Mouse (Mus musculus) liver, embryonic 14.5 days (tissue): ENCODE data around the gene Csdc2. TPM values are rescaled to one million over a fixed set of nuclear protein-coding genes. Genes with fewer than 3 reads are reported as not detected.

Source experiments
- ATAC-seq: fragments of 200-750 bp; cut with Nextera tagmentation; 2 replicates; pipeline ENCODE4 v1.8.0; 2017; ENCODE audit warnings: moderate number of reproducible peaks, mild to moderate bottlenecking, moderate library complexity; ENCODE audit not compliant: insufficient read depth
- DNase-seq, 3 experiments: peaks; one replicate each; pipeline ENCODE4 v3.0.0-alpha.2; 2012 to 2013; ENCODE audit warnings: low read depth in 3 of 3, low spot score in 3 of 3
- H3K27ac ChIP-seq: fragments of 300-500 bp; sonication (generic); 2 replicates; pipeline ENCODE4 v1.5.1; 2014; ENCODE audit warnings: moderate library complexity, mild to moderate bottlenecking, control low read depth, inconsistent platforms
- H3K27me3 ChIP-seq: fragments of 300-500 bp; sonication (generic); 2 replicates; pipeline ENCODE4 v1.6.1; 2014; ENCODE audit warnings: mild to moderate bottlenecking, low read length, moderate library complexity; ENCODE audit not compliant: control insufficient read depth, insufficient read depth
- H3K36me3 ChIP-seq: fragments of 300-500 bp; sonication (generic); replicated peaks from 2 replicates; pipeline ENCODE4 v1.6.1; 2014; ENCODE audit warnings: low read depth; ENCODE audit not compliant: control insufficient read depth, insufficient read depth
- H3K4me1 ChIP-seq, 2 experiments: fragments of 200-500 bp in 1 of 2; fragments of 300-500 bp in 1 of 2; sonication (generic) in 1 of 2; replicated peaks; 2 replicates each; pipeline ENCODE4 v1.6.1; 2012 to 2014; ENCODE audit warnings: antibody characterized with exemption in 1 of 2, inconsistent platforms in 1 of 2, low read length in 1 of 2; ENCODE audit not compliant: control insufficient read depth in 2 of 2, insufficient read depth in 2 of 2
- H3K4me2 ChIP-seq: fragments of 300-500 bp; sonication (generic); 2 replicates; pipeline ENCODE4 v1.6.1; 2014; ENCODE audit warnings: low read depth, mild to moderate bottlenecking, control low read depth, moderate library complexity
- H3K4me3 ChIP-seq, 2 experiments: fragments of 200-500 bp in 1 of 2; fragments of 300-500 bp in 1 of 2; sonication (generic) in 1 of 2; 2 replicates each; pipeline ENCODE4 v1.5.1; 2012 to 2014; ENCODE audit warnings: low read depth in 2 of 2, low read length in 2 of 2, mild to moderate bottlenecking in 2 of 2, control low read depth in 1 of 2, inconsistent platforms in 1 of 2, moderate library complexity in 1 of 2; ENCODE audit not compliant: insufficient read depth in 1 of 2
- H3K9ac ChIP-seq: fragments of 300-500 bp; sonication (generic); replicated peaks from 2 replicates; pipeline ENCODE4 v1.6.1; 2014; ENCODE audit warnings: mild to moderate bottlenecking, control low read depth, moderate library complexity
- H3K9me3 ChIP-seq: fragments of 300-500 bp; sonication (generic); 2 replicates; pipeline ENCODE4 v1.6.1; 2016; ENCODE audit warnings: low read length, mixed read lengths; ENCODE audit not compliant: control insufficient read depth
- CTCF ChIP-seq: IDR thresholded peaks from 2 replicates; pipeline ENCODE4 v1.5.1; 2016; ENCODE audit warnings: antibody characterized with exemption, low read depth, control low read depth
- EP300 ChIP-seq: IDR thresholded peaks from 2 replicates; pipeline ENCODE4 v1.6.1; 2016; ENCODE audit warnings: antibody characterized with exemption, low read depth
- WGBS: fragments of 180-500 bp; shearing (Covaris S2); extraction: QIAGEN DNeasy Blood & Tissue Kit; methylation state at CpG from one replicate; pipeline ENCODE4 v1.1.7; 2014; ENCODE audit not compliant: insufficient replicate concordance; 5-methylcytosine and 5-hydroxymethylcytosine counted together
- polyA plus RNA-seq, 2 experiments: library from polyadenylated mRNA; depleted of rRNA in 1 of 2; stranded (reverse) in 1 of 2; unstranded in 1 of 2; fragments of >200 nt; fragmentation: Nextera tagmentation in 1 of 2; extraction: Ambion mirVana in 1 of 2; gene quantifications; 2 replicates each; pipeline versions ENCODE4 v1.2.1 to v1.2.3; 2012 to 2014

Gene Csdc2
- polyA plus RNA-seq, 2 experiments: 0.45 to 0.52 TPM

DNA sequence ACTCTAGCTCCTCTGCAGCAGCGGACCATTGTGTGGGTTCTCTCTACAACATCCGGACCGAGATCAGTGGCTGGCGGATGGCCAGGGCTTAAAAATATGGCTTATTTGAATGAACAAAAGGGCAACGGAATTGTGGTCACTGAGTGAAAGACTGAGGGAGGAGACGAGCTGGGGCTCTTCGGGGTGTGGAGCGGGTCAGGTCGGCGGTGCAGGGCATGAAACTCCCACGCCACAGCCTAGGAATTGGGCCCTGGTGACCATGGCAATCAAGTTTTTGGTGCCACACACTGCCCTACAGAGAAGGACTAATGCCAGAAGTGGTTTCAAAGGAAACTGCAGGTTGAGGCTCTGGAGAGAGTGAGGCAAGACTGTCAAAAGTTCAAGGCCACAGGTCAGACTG, 8.3 kb upstream of the Csdc2 start:
- 49% methylated on average over 11 of the region's 11 CpGs for WGBS
- no peak overlapping the region for H3K9ac ChIP-seq
- TF ChIP-seq EP300 (no peak), CTCF (no peak)
- ATAC-seq (no peak), DNase-seq (no peak)
- peaks cover 2% of the 10 kb centered on the region for H3K36me3 ChIP-seq
- H3K4me1 ChIP-seq: peaks cover 14 to 23% of the 10 kb centered on the region in 2 experiments; a peak in 3 of 4 replicates
- H3K27me3 ChIP-seq: no peaks in the 10 kb centered on the region
- H3K27ac ChIP-seq: no peak overlapping the region; the same call in 1 of the 2 replicates
- H3K9me3 ChIP-seq: no peaks in the 10 kb centered on the region
- H3K4me3 ChIP-seq: no peak overlapping the region
- no peak overlapping the region for H3K4me2 ChIP-seq

- TF ChIP-seq EP300: no peak
- no peak for TF ChIP-seq CTCF
- no peak for DNase-seq
- H3K9me3 ChIP-seq: no peaks in the 10 kb centered on the region
- no peaks in the 10 kb centered on the region for H3K36me3 ChIP-seq
- no peak overlapping the region for H3K9ac ChIP-seq
- no peak overlapping the region for H3K27ac ChIP-seq
- peaks cover 0 to 2% of the 10 kb centered on the region in 2 experiments; a peak in 1 of 4 replicates for H3K4me1 ChIP-seq
- H3K4me3 ChIP-seq: no peak overlapping the region
- 40% methylated on average over 12 of the region's 12 CpGs for WGBS
- no peak overlapping the region for H3K4me2 ChIP-seq
- ATAC-seq: no peak
- peaks cover 19% of the 10 kb centered on the region for H3K27me3 ChIP-seq
Measured at GRCm38 (mm10) chr15:81932951-81933470, 3.5 kb upstream of the Csdc2 start.

DNA sequence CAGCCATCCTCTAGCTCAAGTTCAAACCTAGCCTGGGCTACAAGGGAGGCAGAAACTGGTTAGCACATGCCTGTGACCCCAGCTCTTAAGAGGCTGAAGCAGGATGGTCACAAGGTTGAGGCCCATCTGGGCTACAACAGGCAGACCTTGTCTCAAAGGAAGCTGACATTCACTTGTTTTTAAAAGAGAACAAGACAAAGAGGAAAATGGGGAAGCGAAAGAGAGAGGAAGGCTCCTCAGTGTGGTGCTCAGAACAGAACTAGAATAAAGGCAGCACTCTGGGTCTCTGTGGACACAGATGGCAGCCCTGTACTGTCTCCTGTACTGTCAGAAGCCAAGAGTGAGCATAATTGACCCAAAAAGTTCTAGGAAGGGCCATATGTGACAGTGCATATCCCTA, 2.6 kb upstream of the Csdc2 start:
- WGBS: 62% methylated on average over 1 of the region's 1 CpGs
- no peaks in the 10 kb centered on the region for H3K36me3 ChIP-seq
- H3K27ac ChIP-seq: no peak overlapping the region
- no peak overlapping the region for H3K4me2 ChIP-seq
- H3K9me3 ChIP-seq: no peaks in the 10 kb centered on the region
- H3K4me3 ChIP-seq: no peak overlapping the region
- no peak for TF ChIP-seq CTCF
- TF ChIP-seq EP300: no peak
- peaks cover 0 to 2% of the 10 kb centered on the region in 2 experiments; a peak in 2 of 4 replicates for H3K4me1 ChIP-seq
- peaks cover 20% of the 10 kb centered on the region for H3K27me3 ChIP-seq
- H3K9ac ChIP-seq: no peak overlapping the region
- DNase-seq (no peak), ATAC-seq (no peak)

- no peak overlapping the region for H3K9ac ChIP-seq
- 36% methylated on average over 7 of the region's 7 CpGs for WGBS
- TF ChIP-seq CTCF: no peak
- no peak for TF ChIP-seq EP300
- H3K27me3 ChIP-seq: peaks cover 20% of the 10 kb centered on the region
- H3K4me3 ChIP-seq: no peak overlapping the region
- peaks cover 0 to 11% of the 10 kb centered on the region in 2 experiments; a peak in 3 of 4 replicates for H3K4me1 ChIP-seq
- H3K4me2 ChIP-seq: no peak overlapping the region; the same call in 1 of the 2 replicates
- DNase-seq: no peak
- H3K36me3 ChIP-seq: no peaks in the 10 kb centered on the region
- H3K9me3 ChIP-seq: no peaks in the 10 kb centered on the region
- ATAC-seq: no peak
- H3K27ac ChIP-seq: no peak overlapping the region
Measured at GRCm38 (mm10) chr15:81935869-81936637, 506 bp upstream of the Csdc2 start.
